13 mouse cellular contexts compared by ENCODE assay signal in the genomic region with DNA sequence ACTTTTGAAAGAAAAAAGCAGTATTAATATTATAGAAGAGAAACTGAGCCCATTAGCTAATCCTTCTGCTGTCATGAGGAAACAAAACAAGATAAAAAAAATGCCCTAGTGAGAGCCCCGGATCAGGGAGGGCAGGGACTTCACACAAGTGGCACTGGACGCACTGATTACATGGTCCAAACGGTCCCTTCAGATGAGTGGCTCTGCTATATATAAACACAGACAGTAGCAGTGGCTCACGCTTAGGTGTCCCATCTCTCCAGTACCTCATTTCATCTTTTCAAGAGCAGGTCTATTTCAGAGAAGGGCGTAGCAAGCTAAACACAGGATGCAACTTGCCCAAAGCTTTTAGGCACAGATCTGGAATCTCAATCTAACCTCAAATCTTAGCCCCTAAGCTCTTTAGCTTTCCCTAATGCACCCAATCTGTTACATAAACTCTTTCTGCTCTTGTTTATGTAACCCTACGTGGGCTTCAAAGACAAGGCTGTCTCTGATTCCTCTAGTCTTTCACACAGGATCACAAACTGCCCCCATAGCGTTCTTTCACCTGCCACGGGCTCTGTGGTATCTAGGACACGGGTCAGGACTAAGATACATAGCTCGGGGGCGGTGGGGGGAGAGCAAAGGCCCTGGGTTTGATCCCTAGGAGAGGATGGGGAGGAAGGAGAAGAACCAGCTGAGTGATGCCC.
"Had no signal": no experiment of that assay in that cellular context is flagged by ENCODE, and none has a peak within 500 bp of the region (broad histone marks: within the 10 kb centered on the region; RNA-seq: fewer than 3 reads in every experiment).

No protein-coding gene starts in this region.

- H3K27ac ChIP-seq: left cerebral cortex, adult 2 months; liver, embryonic 13.5 days had no signal

- H3K4me1 ChIP-seq: liver, embryonic 13.5 days had no signal

- H3K27me3 ChIP-seq: liver, embryonic 13.5 days had no signal

- H3K4me2 ChIP-seq: liver, embryonic 13.5 days; midbrain, embryonic 11.5 days had no signal

- H3K9ac ChIP-seq: liver, embryonic 13.5 days had no signal

- H3K9me3 ChIP-seq: liver, embryonic 13.5 days had no signal

- H3K4me3 ChIP-seq: left cerebral cortex, adult 2 months; liver, embryonic 13.5 days had no signal

- DNase-seq: kidney, postnatal 10 days; kidney, postnatal 36 days; layer of hippocampus, postnatal 36 days; liver, embryonic 13.5 days; lung, adult 2 months; lung, postnatal 14 days; lung, postnatal 4 days; midbrain, embryonic 14.5 days; thymus, adult 2 months; thymus, postnatal 14 days; thymus, postnatal 4 days had no signal
